9 mouse cellular contexts compared by ENCODE assay signal in the genomic region with DNA sequence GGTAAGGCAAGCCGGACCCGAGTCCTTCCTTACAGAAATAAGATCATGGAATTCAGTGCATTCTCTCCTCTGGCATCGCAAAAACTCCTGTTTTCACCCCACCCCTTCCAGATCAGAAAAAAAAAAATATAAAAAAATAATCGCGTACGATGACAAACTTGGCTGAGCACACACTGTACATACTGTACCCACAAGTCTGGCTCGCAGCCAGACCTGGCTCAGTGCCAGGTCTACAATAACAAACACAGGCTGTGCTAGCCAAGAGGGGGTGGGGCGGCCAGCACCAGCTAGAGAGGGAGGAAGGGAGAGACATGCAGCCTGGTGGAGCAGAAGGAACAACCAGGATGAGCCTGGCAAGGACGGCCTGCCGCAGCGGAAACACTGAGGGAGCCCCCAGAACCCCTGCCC.
DNase-seq lines count a peak whose midpoint lies in the region; ATAC-seq and TF ChIP-seq lines count a peak whose summit lies in the region.
"Had no signal": no experiment of that assay in that cellular context is flagged by ENCODE, and none has a peak within 500 bp of the region (broad histone marks: within the 10 kb centered on the region; RNA-seq: fewer than 3 reads in every experiment).

No protein-coding gene starts in this region.

- peak; percentile 33 for TF ChIP-seq CTCF in lung, postnatal 0 days (IDR thresholded peaks at IDR 0.05)

- H3K4me3 ChIP-seq in hindbrain, embryonic 13.5 days = no peak overlapping the region
- H3K4me3 ChIP-seq in lung, postnatal 0 days (ENCODE audit: low read depth, low read length) = no peak overlapping the region
- H3K4me3 ChIP-seq: erythroblast, embryonic 14.5 days had no signal

- H3K27ac ChIP-seq in hindbrain, embryonic 13.5 days = peak overlapping the region; percentile 85
- H3K27ac ChIP-seq in lung, postnatal 0 days (ENCODE audit: low read length) = peak overlapping the region; percentile 97

- 0 out of 2 replicates have a peak overlapping the region, but pooled peaks have one; percentile 6 for H3K4me2 ChIP-seq in hindbrain, embryonic 13.5 days
- 0 out of 2 replicates have a peak overlapping the region, but pooled peaks have one; percentile 21 for H3K4me2 ChIP-seq in lung, postnatal 0 days (replicated peaks; ENCODE audit: low read depth, low read length)

- H3K36me3 ChIP-seq in hindbrain, embryonic 13.5 days = no peaks in the 10 kb centered on the region
- peaks cover 18% of the 10 kb centered on the region; the same call in 1 of the 2 replicates for H3K36me3 ChIP-seq in lung, postnatal 0 days (ENCODE audit: insufficient read depth, low read length)

- H3K4me1 ChIP-seq in hindbrain, embryonic 13.5 days (replicated peaks) = peaks cover 79% of the 10 kb centered on the region
- H3K4me1 ChIP-seq in lung, postnatal 0 days (ENCODE audit: insufficient read depth, low read depth, low read length) = peaks cover 51% of the 10 kb centered on the region

- peak; percentile 97 for DNase-seq in Muller cell, postnatal 12 days (ENCODE audit: inconsistent ontology term)
- peak; percentile 98 for DNase-seq in cerebellum, adult 9-11 months
- DNase-seq in frontal cortex, postnatal 36 days (ENCODE audit: low spot score in 2 of 2) = peak; percentile 77 to 86
- DNase-seq in layer of hippocampus, postnatal 14 days (ENCODE audit: low spot score in 2 of 2) = peak; percentile 95 to 97
- peak; percentile 98 for DNase-seq in lung, postnatal 0 days (ENCODE audit: low spot score)
- DNase-seq in ovary, postnatal 36 days (ENCODE audit: low spot score) = peak; percentile 97
- DNase-seq in thymus, postnatal 14 days = peak; percentile 60

- no peaks in the 10 kb centered on the region for H3K9me3 ChIP-seq in hindbrain, embryonic 13.5 days
- H3K9me3 ChIP-seq in lung, postnatal 0 days (ENCODE audit: low read length) = no peaks in the 10 kb centered on the region

- H3K9ac ChIP-seq in hindbrain, embryonic 13.5 days = no peak overlapping the region
- H3K9ac ChIP-seq in lung, postnatal 0 days (replicated peaks; ENCODE audit: low read depth) = no peak overlapping the region

- ATAC-seq in hindbrain, embryonic 13.5 days (ENCODE audit: low FRiP score) = peak; percentile 90
- peak; percentile 82 for ATAC-seq in lung, postnatal 0 days

- TF ChIP-seq EP300 in lung, postnatal 0 days (IDR thresholded peaks at IDR 0.05) = peak; percentile 100

- peaks cover 4% of the 10 kb centered on the region; the same call in 1 of the 2 replicates for H3K27me3 ChIP-seq in hindbrain, embryonic 13.5 days
- H3K27me3 ChIP-seq in lung, postnatal 0 days (replicated peaks; ENCODE audit: insufficient read depth, low read length) = no peaks in the 10 kb centered on the region

- WGBS in hindbrain, embryonic 13.5 days = 30% methylated on average over 11 of the region's 11 CpGs
- WGBS in lung, postnatal 0 days = 5% methylated on average over 11 of the region's 11 CpGs
